Mouse (Mus musculus): Measurements from ENCODE around the gene Cdkl5. TPM values are rescaled to one million over a fixed set of nuclear protein-coding genes. Genes with fewer than 3 reads are reported as not detected.

The Cdkl5 gene
- polyA plus RNA-seq, 1 experiment from 2014 or later: 4.5 TPM

DNA sequence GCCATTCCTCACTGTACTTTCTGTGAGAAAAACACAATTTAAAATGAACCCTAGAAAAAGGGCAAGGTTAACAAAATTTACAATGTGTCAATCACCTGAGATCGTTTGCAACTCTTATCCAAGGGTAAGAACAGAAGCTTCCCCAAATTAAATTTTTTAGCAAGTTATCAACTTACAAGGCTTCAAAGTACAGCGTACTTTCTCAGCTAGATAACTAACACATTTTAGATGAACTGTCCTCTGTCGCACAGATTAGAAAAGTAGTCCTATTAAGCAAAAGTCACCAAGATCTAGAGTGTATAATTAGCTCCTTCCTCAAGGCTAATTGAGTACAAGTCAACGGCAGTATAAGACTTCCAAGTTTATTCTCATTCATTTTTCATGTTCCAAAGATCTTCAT, 88.6 kb downstream of the Cdkl5 start:
- WGBS: 79% methylated on average over 4 of the region's 4 CpGs
- Histone ChIP-seq H3K4me3 (no peak overlapping the region), H3K27ac (replicated peaks) (no peak overlapping the region), H3K4me1 (replicated peaks) (no peaks in the 10 kb centered on the region), H3K36me3 (no peaks in the 10 kb centered on the region), H3K9me3 (no peaks in the 10 kb centered on the region), H3K4me2 (no peak overlapping the region), H3K27me3 (0 out of 2 replicates have a peak, but pooled peaks cover 3% of the 10 kb centered on the region), H3K9ac (no peak overlapping the region)
- no peak for ATAC-seq (ENCODE audit: low FRiP score, low read depth)

DNA sequence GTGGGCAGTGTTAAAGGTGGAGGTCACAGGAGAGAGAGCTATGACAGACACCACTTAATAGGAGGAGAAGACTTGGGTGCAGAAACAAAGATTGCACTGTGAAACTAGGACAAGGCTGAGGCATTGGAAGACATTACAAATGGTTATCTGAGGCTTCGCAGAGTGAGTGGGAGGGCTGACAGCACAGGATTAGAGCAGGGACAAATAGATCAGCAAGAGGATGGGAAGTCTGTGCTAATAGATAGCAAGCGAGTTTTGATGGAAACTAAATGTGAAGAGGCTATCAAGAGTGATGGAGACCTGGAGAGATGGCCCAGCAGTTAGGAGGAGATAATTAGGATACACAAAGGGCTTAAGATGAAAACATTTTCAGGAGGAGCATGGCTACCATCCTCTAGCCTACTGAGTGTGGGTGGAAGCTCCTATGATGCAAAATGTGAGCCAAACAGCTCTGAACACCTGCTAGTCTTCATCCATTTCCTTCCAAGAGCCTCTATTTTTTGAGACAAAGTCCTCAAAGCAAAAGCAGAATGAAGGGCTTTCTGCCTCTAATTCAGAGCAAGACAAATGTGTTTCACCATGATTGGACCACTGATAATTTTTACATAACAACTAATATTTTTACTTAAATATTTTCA, 89.3 kb downstream of the Cdkl5 start:
- ATAC-seq (ENCODE audit: low FRiP score, low read depth): no peak
- no peak overlapping the region for H3K27ac ChIP-seq (replicated peaks)
- WGBS: 61% methylated on average over 2 of the region's 2 CpGs

DNA sequence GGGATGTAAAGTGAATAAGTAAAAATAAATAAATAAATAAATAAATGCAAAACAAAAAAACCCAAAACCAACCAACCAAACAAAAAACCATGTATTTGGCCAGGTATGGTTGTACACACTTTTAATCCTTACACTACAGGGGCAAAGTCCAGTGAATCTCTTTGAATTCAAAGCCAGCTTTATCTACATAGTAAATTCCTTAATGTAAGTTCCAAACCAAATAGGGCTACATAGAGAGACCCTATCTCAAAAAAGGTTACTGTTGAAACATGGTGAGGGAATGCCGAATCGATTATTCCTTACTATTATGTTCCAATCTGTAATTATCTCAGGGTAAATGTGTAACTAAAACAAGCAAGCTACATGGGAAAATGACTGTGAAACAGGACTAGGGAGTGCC, 93.4 kb downstream of the Cdkl5 start:
- Histone ChIP-seq H3K9ac (no peak overlapping the region), H3K27ac (replicated peaks) (no peak overlapping the region), H3K27me3 (peaks cover 8% of the 10 kb centered on the region; the same call in 1 of the 2 replicates), H3K4me3 (no peak overlapping the region), H3K4me2 (no peak overlapping the region), H3K4me1 (replicated peaks) (no peaks in the 10 kb centered on the region), H3K36me3 (no peaks in the 10 kb centered on the region), H3K9me3 (no peaks in the 10 kb centered on the region)
- no peak for ATAC-seq (ENCODE audit: low FRiP score, low read depth)
- 96% methylated on average over 2 of the region's 2 CpGs for WGBS

More for the DNA sequence above, 89.3 kb downstream of the Cdkl5 start:
- Histone ChIP-seq H3K4me3 (no peak overlapping the region), H3K4me1 (replicated peaks) (no peaks in the 10 kb centered on the region), H3K36me3 (no peaks in the 10 kb centered on the region), H3K4me2 (no peak overlapping the region), H3K9me3 (no peaks in the 10 kb centered on the region), H3K9ac (no peak overlapping the region), H3K27me3 (0 out of 2 replicates have a peak, but pooled peaks cover 3% of the 10 kb centered on the region)

DNA sequence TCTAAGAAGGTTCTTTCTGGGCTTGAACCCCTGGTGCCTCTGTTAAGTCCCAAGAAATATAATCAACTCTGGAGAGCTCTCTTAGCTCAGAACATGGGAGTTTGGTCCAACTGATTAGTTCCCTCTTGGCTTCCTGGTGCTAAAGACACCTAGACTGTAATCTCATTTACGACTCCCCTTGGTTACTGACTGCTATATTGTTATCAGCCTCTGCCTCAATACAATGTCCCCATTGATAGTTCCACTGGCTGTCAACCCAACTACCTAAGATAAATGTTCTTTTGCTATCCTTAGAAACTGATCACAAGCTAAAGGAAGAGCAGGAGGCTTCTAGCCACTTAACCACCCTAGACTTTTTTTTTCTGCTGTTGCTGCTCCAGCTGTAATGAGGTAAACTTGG, 102.4 kb downstream of the Cdkl5 start:
- no peaks in the 10 kb centered on the region for H3K9me3 ChIP-seq
- 50% methylated on average over 1 of the region's 1 CpGs for WGBS
- H3K4me3 ChIP-seq: no peak overlapping the region
- no peaks in the 10 kb centered on the region for H3K4me1 ChIP-seq (replicated peaks)
- H3K27ac ChIP-seq (replicated peaks): no peak overlapping the region
- no peak overlapping the region for H3K9ac ChIP-seq
- no peak for ATAC-seq (ENCODE audit: low FRiP score, low read depth)
- H3K36me3 ChIP-seq: no peaks in the 10 kb centered on the region
- H3K27me3 ChIP-seq: peaks cover 3% of the 10 kb centered on the region; the same call in 1 of the 2 replicates
- no peak overlapping the region for H3K4me2 ChIP-seq

DNA sequence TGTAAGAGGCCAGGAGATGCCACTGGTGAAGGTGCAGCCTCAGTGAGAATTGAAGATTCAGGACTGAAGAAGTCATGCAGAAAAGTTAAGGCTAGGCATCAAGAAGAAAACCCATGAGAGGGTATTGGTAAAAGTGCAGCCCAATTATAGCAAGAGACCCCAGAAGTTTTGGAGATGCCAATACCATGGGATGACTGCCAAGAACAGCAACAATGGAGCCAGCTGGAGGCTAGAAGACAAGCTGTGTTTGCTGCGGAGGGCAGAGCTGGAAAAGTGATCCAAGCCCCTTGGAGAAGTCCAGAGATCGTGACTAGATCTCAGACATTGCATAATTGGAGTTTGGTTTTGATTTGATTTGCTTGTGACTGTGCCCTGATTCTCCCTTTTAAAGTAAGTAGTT, 108.2 kb downstream of the Cdkl5 start:
- no peak overlapping the region for H3K9ac ChIP-seq
- no peak overlapping the region for H3K4me3 ChIP-seq
- no peak overlapping the region for H3K27ac ChIP-seq (replicated peaks)
- no peaks in the 10 kb centered on the region for H3K4me1 ChIP-seq (replicated peaks)
- 0 out of 2 replicates have a peak, but pooled peaks cover 3% of the 10 kb centered on the region for H3K27me3 ChIP-seq
- no peak overlapping the region for H3K4me2 ChIP-seq
- no peaks in the 10 kb centered on the region for H3K9me3 ChIP-seq
- 52% methylated on average over 2 of the region's 2 CpGs for WGBS
- no peaks in the 10 kb centered on the region for H3K36me3 ChIP-seq
- no peak for ATAC-seq (ENCODE audit: low FRiP score, low read depth)

DNA sequence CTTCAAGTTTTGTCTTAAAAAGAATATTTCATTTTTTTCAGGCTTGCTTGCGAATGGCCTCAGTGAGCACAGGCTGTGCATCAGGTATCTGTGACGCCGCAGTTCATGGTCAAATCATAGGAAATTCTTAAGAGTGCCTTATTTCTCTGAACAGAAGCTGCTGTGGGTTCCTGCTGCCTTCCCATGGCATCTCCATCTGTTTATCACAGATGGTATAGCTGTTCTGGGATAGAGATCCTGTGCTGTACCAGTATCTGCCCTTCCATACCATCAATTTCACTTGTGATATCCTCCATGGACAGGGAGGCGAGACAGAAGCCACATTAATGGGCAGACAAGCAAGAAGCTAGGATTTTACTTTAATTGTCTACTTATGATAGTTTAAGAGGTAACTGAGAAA, 127.9 kb downstream of the Cdkl5 start:
- Histone ChIP-seq H3K27me3 (0 out of 2 replicates have a peak, but pooled peaks cover 6% of the 10 kb centered on the region), H3K36me3 (no peaks in the 10 kb centered on the region), H3K9me3 (no peaks in the 10 kb centered on the region), H3K4me2 (no peak overlapping the region), H3K4me3 (no peak overlapping the region), H3K9ac (no peak overlapping the region), H3K4me1 (replicated peaks) (no peaks in the 10 kb centered on the region), H3K27ac (replicated peaks) (no peak overlapping the region)
- WGBS: 88% methylated on average over 4 of the region's 4 CpGs
- ATAC-seq (ENCODE audit: low FRiP score, low read depth): no peak

DNA sequence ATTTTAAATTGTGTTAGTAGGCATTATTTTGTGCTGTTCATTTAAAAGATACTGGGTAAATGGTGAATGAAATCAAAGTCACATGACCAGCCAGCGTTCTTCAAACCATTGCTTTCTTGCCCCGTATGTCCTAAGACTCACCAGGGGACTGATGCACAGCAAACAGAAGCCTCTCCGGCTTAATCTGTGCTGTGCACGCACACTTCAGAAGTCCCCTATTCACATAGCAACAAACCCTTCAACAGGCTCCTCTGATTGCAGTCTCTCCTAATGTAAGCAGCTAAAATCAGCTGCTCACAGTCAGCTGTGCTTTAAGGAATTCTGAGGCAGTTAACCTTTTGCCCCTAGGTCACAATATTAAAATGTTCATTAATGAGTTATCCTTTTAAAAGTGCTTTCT, 129.5 kb downstream of the Cdkl5 start:
- no peak for ATAC-seq (ENCODE audit: low FRiP score, low read depth)
- H3K4me2 ChIP-seq: no peak overlapping the region

DNA sequence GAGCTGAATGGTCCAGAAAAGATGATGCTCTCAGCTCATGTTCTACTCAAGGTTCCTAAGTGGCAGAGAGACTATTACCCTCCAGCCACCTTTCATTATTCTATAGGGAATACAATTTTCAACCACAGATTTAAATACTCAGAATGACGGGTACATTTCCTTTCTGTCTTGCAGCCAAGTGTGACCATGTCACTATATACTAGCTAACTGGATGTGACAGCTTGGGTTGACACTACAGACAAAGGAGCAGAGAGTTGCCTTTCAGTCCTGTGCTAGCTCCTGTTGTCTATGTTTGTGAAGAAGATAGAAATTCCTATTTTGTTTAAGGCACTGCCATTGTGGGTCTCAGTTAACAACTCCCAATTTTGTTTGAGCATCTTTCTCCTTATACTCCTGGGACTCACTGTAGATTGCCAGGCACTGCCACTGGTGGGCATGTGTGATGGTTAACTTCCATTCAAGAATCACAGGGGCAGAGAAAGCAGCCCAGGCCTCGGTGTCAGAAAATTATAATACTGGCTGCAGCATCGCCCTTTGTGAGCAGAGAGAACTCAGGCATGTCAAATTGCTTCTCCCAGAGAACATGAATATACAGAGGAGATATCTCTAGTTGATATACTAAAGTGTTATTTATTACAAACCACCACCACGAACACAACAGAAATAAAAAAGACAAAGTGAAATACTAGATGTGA, 130.7 kb downstream of the Cdkl5 start:
- no peaks in the 10 kb centered on the region for H3K9me3 ChIP-seq
- no peak overlapping the region for H3K27ac ChIP-seq (replicated peaks)
- no peak overlapping the region for H3K9ac ChIP-seq
- WGBS: 53% methylated on average over 4 of the region's 4 CpGs
- no peak overlapping the region for H3K4me3 ChIP-seq
- H3K4me2 ChIP-seq: no peak overlapping the region
- no peaks in the 10 kb centered on the region for H3K4me1 ChIP-seq (replicated peaks)
- H3K27me3 ChIP-seq: 0 out of 2 replicates have a peak, but pooled peaks cover 6% of the 10 kb centered on the region
- no peak for ATAC-seq (ENCODE audit: low FRiP score, low read depth)
- H3K36me3 ChIP-seq: no peaks in the 10 kb centered on the region

More for the DNA sequence above, 129.5 kb downstream of the Cdkl5 start:
- Histone ChIP-seq H3K4me1 (replicated peaks) (no peaks in the 10 kb centered on the region), H3K9me3 (no peaks in the 10 kb centered on the region), H3K4me3 (no peak overlapping the region), H3K36me3 (no peaks in the 10 kb centered on the region), H3K27ac (replicated peaks) (no peak overlapping the region), H3K9ac (no peak overlapping the region), H3K27me3 (0 out of 2 replicates have a peak, but pooled peaks cover 6% of the 10 kb centered on the region)
- 57% methylated on average over 4 of the region's 4 CpGs for WGBS

DNA sequence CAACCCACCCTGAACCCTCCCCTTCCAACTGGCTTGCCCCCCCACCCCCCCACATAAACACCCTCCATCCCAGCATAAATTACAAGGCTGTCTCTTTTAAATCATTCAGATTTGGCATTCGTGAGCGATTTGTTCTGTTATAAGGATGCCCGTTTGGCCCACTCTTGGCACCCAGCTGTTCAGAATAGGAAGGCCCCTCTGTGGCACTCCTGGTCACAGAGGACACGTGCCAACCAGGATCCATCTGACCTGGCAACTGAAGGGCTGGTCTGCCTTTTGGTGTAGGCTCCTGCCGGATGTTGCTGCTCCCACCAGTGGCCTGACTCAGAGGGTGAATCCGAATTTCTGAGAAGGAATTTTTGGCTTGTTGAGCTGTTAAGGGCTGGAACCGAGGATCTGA, 186.3 kb downstream of the Cdkl5 start:
- Histone ChIP-seq H3K36me3 (no peaks in the 10 kb centered on the region), H3K27me3 (0 out of 2 replicates have a peak, but pooled peaks cover 3% of the 10 kb centered on the region)

DNA sequence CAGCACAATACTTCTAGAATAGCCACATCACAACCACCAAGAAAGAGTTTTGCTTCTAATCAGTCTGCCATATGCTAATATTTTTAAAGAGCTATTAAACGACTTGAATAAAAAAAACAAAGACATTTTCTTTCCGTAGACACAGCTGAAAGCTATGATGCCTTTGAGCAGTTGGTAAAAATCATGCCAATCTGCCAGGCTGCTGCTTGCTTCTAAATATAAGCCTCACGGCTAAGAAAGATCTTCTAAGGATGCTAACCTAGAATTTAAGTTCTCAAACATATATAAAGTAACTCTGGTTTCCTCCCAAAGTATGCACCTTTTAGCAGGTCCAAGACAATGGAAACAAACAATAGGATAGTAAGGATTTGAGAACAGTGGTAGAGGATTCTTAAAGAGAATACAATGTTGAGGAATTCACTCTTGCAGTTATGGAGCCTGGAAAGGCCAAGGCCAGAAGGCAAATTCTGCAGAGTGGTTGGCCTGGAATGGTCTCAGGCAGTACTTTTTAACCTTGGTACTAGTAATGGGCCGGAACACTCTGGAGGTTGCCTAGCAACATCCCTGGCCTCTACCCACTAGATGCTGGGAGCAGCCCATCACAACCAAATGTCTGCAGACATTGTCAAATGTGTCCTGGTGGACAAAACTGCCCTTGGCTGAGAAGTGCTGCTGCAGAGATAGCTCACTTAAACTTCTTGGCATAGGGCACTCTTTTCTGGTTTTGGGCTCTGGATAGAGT, 189.9 kb downstream of the Cdkl5 start:
- WGBS: 80% methylated on average over 4 of the region's 4 CpGs
- Histone ChIP-seq H3K4me3 (no peak overlapping the region), H3K36me3 (no peaks in the 10 kb centered on the region), H3K4me2 (no peak overlapping the region), H3K27ac (replicated peaks) (no peak overlapping the region), H3K9me3 (no peaks in the 10 kb centered on the region), H3K4me1 (replicated peaks) (no peaks in the 10 kb centered on the region), H3K9ac (no peak overlapping the region), H3K27me3 (no peaks in the 10 kb centered on the region)
- ATAC-seq (ENCODE audit: low FRiP score, low read depth): no peak

More for the DNA sequence above, 186.3 kb downstream of the Cdkl5 start:
- Histone ChIP-seq H3K4me2 (no peak overlapping the region), H3K9ac (no peak overlapping the region), H3K9me3 (no peaks in the 10 kb centered on the region), H3K4me1 (replicated peaks) (no peaks in the 10 kb centered on the region), H3K27ac (replicated peaks) (no peak overlapping the region), H3K4me3 (no peak overlapping the region)
- 80% methylated on average over 7 of the region's 7 CpGs for WGBS
- no peak for ATAC-seq (ENCODE audit: low FRiP score, low read depth)

DNA sequence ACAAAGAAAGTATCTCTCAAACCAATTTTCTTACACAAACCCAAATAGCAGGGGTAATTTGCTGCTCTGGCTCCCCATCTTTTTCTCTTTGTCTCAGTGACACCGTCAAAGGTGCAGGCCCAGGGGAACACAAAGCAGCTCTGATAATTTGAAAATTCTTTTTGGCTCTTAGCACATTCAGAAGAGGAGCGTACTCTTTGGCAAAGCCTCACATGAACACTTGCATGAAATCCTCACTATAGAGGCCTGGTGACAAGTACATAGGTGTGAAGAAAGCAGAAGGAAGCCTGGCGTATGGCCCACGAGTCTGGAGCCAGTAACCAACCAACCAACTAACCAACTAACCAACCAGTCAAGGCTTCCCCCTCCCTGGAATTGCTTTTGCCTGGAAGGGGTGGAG, 199.6 kb downstream of the Cdkl5 start:
- WGBS: 82% methylated on average over 4 of the region's 4 CpGs
- H3K27ac ChIP-seq (replicated peaks): no peak overlapping the region
- 0 out of 2 replicates have a peak, but pooled peaks cover 3% of the 10 kb centered on the region for H3K27me3 ChIP-seq
- H3K9me3 ChIP-seq: no peaks in the 10 kb centered on the region
- H3K36me3 ChIP-seq: no peaks in the 10 kb centered on the region
- no peak for ATAC-seq (ENCODE audit: low FRiP score, low read depth)
- no peak overlapping the region for H3K9ac ChIP-seq
- H3K4me1 ChIP-seq (replicated peaks): no peaks in the 10 kb centered on the region
- no peak overlapping the region for H3K4me3 ChIP-seq
- no peak overlapping the region for H3K4me2 ChIP-seq

DNA sequence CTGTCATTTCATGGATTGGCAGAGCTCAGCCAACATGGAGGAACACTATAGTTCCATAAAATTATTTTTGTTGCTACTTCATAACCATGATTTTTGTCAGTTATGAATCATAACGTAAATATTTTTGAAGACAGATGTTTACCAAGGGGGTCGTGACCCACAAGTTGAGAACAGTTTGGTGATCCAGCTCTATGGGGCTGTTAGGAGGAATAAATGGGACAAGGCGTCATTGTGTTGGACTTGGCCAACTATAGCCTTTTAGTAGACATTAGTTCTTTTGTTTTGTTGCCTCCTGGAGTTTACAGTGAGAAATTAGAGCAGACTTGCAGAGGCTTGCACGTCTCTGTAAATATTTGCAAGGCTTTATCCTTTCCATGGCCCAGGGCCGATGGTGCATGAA, 212.2 kb downstream of the Cdkl5 start:
- H3K4me1 ChIP-seq (replicated peaks): no peaks in the 10 kb centered on the region
- no peak overlapping the region for H3K4me3 ChIP-seq
- H3K27ac ChIP-seq (replicated peaks): no peak overlapping the region
- H3K4me2 ChIP-seq: no peak overlapping the region
- H3K27me3 ChIP-seq: 0 out of 2 replicates have a peak, but pooled peaks cover 2% of the 10 kb centered on the region
- H3K9me3 ChIP-seq: no peaks in the 10 kb centered on the region
- WGBS: 79% methylated on average over 5 of the region's 5 CpGs
- H3K36me3 ChIP-seq: no peaks in the 10 kb centered on the region
- no peak overlapping the region for H3K9ac ChIP-seq
- no peak for ATAC-seq (ENCODE audit: low FRiP score, low read depth)
